Mouse (Mus musculus) intestine, embryonic 14.5 days (tissue): ENCODE measurements around the gene Vmn1r183. TPM values are rescaled to one million over a fixed set of nuclear protein-coding genes. Genes with fewer than 3 reads are reported as not detected.
"Not testable (repeated sequence)": the region's sequence is repeated elsewhere in the genome, so short reads cannot be mapped to it uniquely, and the experiment has no call there.

Experiments
- ATAC-seq: fragments of 200-750 bp; cut with Nextera tagmentation; replicated peaks from 2 replicates; pipeline ENCODE4 v1.8.0; 2017; ENCODE audit warnings: low read depth, moderate number of reproducible peaks, moderate TSS enrichment, moderate library complexity; ENCODE audit not compliant: low FRiP score, low TSS enrichment
- DNase-seq: peaks from one replicate; pipeline ENCODE4 v3.0.0-alpha.2; 2018; ENCODE audit warnings: low spot score
- H3K27ac ChIP-seq: fragments of 300-500 bp; sonication (generic); 2 replicates; pipeline ENCODE4 v1.5.1; 2014; ENCODE audit warnings: low read depth, mild to moderate bottlenecking, control low read depth
- H3K27me3 ChIP-seq: fragments of 300-500 bp; sonication (generic); replicated peaks from 2 replicates; pipeline ENCODE4 v1.6.1; 2014; ENCODE audit warnings: low read length, control low read depth; ENCODE audit not compliant: control insufficient read depth, insufficient read depth
- H3K36me3 ChIP-seq: fragments of 300-500 bp; sonication (generic); 2 replicates; pipeline ENCODE4 v1.6.1; 2014; ENCODE audit warnings: low read length, control low read depth; ENCODE audit not compliant: control insufficient read depth, insufficient read depth
- H3K4me1 ChIP-seq: fragments of 300-500 bp; sonication (generic); replicated peaks from 2 replicates; pipeline ENCODE4 v1.6.1; 2014; ENCODE audit warnings: low read length, control low read depth, mixed read lengths; ENCODE audit not compliant: control insufficient read depth, insufficient read depth
- H3K4me2 ChIP-seq: fragments of 300-500 bp; sonication (generic); 2 replicates; pipeline ENCODE4 v1.6.1; 2014; ENCODE audit warnings: low read length
- H3K4me3 ChIP-seq: fragments of 300-500 bp; sonication (generic); 2 replicates; pipeline ENCODE4 v1.5.1; 2014; ENCODE audit warnings: low read depth, low read length, control low read depth, mixed read lengths
- H3K9ac ChIP-seq: fragments of 300-500 bp; sonication (generic); 2 replicates; pipeline ENCODE4 v1.6.1; 2014; ENCODE audit warnings: mild to moderate bottlenecking, low read length
- H3K9me3 ChIP-seq: fragments of 300-500 bp; sonication (generic); 2 replicates; pipeline ENCODE4 v1.6.1; 2016; ENCODE audit warnings: low read length, control low read depth; ENCODE audit not compliant: control insufficient read depth
- WGBS: fragments of 180-500 bp; shearing (Covaris S2); extraction: QIAGEN DNeasy Blood & Tissue Kit; methylation state at CpG from one replicate; pipeline ENCODE4 v1.1.7; 2014; 5-methylcytosine and 5-hydroxymethylcytosine counted together
- polyA plus RNA-seq: library from polyadenylated mRNA; unstranded; fragments of >200 nt; fragmentation: Nextera tagmentation; extraction: Ambion mirVana; gene quantifications from 2 replicates; pipeline ENCODE4 v1.2.1, GENCODE M21; 2014

The Vmn1r183 gene
- polyA plus RNA-seq: 0.07 TPM in 1 of 2 replicates, not detected in the other

GRCm38 (mm10) chr7:24052660-24053304, at the start of gene Vmn1r183:
Vmn1r183 (plus strand) TSS chr7:24053254.
- 76% methylated on average over 4 of the region's 4 CpGs for WGBS
- no peak within 1 kb of the TSS for H3K27ac ChIP-seq
- no peak for ATAC-seq
- no peaks in the 10 kb centered on the region for H3K36me3 ChIP-seq
- no peaks in the 10 kb centered on the region for H3K4me1 ChIP-seq
- H3K27me3 ChIP-seq: no peaks in the 10 kb centered on the region
- no peak within 1 kb of the TSS for H3K4me3 ChIP-seq
- no peak within 1 kb of the TSS for H3K4me2 ChIP-seq
- DNase-seq: no peak
- no peak within 1 kb of the TSS for H3K9ac ChIP-seq
- H3K9me3 ChIP-seq: no peaks in the 10 kb centered on the region

DNA sequence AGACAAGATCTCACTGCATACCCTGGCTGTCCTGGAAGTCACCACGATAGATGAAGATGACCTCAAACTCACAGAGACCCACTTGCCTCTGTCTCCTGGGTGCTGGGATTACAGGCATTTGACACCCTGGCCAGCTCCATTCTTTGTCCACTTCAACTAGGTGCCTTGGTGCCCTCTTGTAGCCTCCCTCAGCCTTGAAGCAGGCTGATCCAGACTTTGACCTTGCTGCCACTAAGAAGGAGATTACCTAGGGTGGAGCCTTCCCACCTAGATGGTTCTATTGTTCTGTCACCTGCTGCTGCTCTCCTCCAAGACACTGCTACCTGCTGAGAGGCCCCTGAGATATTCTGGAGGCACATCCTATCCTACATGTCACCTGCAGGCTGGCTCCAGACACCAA, 21.4 kb downstream of the Vmn1r183 start:
- WGBS: 55% methylated on average over 1 of the region's 1 CpGs
- H3K36me3 ChIP-seq, ATAC-seq, DNase-seq, H3K9me3 ChIP-seq, H3K4me1 ChIP-seq, H3K27ac ChIP-seq, H3K27me3 ChIP-seq, H3K4me2 ChIP-seq, H3K9ac ChIP-seq, H3K4me3 ChIP-seq: not testable (repeated sequence)

DNA sequence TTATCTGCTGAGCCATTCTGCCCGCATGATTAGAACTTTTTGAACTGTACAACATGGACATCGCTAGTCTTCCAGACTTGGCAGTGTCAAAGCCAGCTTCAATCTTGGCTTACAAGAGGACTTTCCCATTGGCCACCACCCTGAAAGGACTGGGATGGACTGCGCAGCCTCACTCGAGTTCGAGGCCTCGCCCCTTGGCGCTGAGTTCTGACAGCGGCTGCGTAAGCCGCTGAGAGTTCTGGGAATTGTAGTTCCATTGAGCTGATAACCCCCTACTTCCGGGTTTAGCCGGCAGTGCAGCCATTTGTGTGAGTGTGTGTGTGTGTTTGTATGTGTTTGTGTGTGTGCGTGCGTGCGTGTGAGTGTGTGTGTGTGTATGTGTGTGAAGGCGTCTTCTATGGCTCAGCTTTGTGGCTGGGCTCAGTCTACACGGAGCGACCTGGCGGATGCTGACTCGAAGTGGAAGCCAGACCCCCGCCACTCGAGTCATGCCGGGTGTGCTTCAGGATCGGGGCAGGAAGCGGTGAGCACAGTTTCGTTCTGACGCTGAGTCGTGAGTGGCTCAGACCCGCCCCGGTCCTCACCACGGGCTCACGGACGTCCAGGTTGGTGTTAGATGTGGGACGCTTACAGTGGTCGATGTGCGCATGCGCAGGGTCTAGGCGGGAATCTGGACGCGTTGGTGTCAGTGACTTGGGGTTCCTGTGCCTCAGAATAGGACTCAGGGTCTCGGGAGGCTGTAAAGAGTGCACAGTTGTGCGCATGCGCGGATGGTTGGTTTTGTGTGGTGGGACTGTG, 28.8 kb downstream of the Vmn1r183 start, which contains the start of gene Zfp180:
Gene Zfp180 (plus strand): TSS at position 291 of the 798 bp plus-strand sequence.
- ATAC-seq: peak; percentile 96
- no peaks in the 10 kb centered on the region for H3K27me3 ChIP-seq
- WGBS: 20% methylated on average over 44 of the region's 44 CpGs
- H3K4me3 ChIP-seq: peak within 1 kb of the TSS; percentile 86
- H3K4me2 ChIP-seq: peak within 1 kb of the TSS; percentile 85
- peaks cover 10% of the 10 kb centered on the region; the same call in 1 of the 2 replicates for H3K4me1 ChIP-seq
- H3K27ac ChIP-seq: peak within 1 kb of the TSS; percentile 86
- DNase-seq: peak; percentile 96
- H3K9ac ChIP-seq: peak within 1 kb of the TSS; percentile 69
- peaks cover 4% of the 10 kb centered on the region; the same call in 1 of the 2 replicates for H3K9me3 ChIP-seq
- peaks cover 11% of the 10 kb centered on the region for H3K36me3 ChIP-seq

DNA sequence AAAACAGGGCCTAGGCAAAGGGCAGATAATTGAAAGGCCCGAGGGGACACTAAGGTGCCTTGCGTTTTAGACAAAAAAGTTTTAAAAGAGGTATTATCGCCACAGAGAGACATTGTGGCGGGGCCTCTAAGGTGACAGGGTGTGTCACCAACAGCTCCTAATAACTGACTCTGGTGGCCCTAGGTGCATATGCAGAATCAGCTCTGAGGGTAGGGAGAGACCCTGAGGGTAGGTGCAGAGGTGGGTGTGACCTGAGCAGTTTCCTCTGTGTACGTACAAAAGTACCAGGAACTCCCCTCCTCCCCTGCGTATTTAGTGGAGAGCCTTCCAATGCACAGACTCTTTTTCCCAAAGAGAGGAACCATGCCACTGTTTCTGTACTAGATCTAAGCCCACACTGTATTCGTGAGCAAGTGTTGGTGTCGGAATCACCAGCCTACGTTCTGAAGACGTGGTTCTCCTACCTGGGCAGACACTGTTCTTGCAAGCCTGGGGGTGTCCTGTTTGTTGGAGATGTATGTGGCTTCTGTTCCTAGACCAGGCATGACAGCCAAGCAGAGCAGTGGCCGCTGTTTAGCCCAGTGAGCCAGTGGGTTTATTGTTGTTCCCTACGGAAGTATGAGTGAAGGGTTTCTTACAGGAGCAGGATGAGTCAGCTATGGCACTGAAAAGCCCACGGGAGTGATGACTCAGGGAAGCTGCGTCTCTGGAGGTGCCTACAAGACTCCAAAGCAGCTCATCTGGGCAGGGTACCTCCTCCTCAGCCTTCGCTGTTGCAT, 29.6 kb downstream of the Vmn1r183 start:
- peaks cover 4% of the 10 kb centered on the region; the same call in 1 of the 2 replicates for H3K9me3 ChIP-seq
- ATAC-seq (peak; percentile 23; the same call in 1 of the 2 replicates), DNase-seq (no peak)
- H3K9ac ChIP-seq: peak overlapping the region; percentile 69
- H3K36me3 ChIP-seq: peaks cover 11% of the 10 kb centered on the region
- H3K4me3 ChIP-seq: peak overlapping the region; percentile 86
- no peaks in the 10 kb centered on the region for H3K27me3 ChIP-seq
- H3K4me1 ChIP-seq: peaks cover 10% of the 10 kb centered on the region; the same call in 1 of the 2 replicates
- 48% methylated on average over 15 of the region's 15 CpGs for WGBS
- peak overlapping the region; percentile 86 for H3K27ac ChIP-seq
- H3K4me2 ChIP-seq: peak overlapping the region; percentile 85

DNA sequence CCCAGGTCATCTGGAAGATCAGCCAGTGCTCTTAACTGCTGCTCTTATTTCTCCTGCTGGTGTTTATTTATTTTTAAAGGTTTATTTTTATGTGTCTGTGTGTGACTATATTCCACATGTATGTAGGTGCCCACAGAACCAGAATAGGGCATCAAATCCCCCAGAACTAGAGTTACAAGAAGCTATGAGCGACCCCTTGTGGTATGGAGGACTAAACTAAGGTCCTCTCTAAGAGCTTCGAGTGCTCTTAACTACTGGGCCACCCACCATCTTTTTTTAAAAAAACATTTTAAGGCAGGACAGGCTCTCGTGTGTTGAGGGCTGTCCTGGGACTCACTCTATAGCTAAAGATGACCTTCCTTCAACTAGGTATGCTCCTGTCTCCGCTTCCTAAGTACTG, 33.8 kb downstream of the Vmn1r183 start:
- no peaks in the 10 kb centered on the region for H3K27me3 ChIP-seq
- H3K9ac ChIP-seq: no peak overlapping the region
- H3K36me3 ChIP-seq: peaks cover 11% of the 10 kb centered on the region
- peaks cover 3% of the 10 kb centered on the region; the same call in 1 of the 2 replicates for H3K9me3 ChIP-seq
- H3K27ac ChIP-seq: no peak overlapping the region
- 97% methylated on average over 4 of the region's 4 CpGs for WGBS
- peaks cover 10% of the 10 kb centered on the region; the same call in 1 of the 2 replicates for H3K4me1 ChIP-seq
- H3K4me3 ChIP-seq: no peak overlapping the region
- no peak overlapping the region for H3K4me2 ChIP-seq
- ATAC-seq: no peak
- peak; percentile 12 for DNase-seq

DNA sequence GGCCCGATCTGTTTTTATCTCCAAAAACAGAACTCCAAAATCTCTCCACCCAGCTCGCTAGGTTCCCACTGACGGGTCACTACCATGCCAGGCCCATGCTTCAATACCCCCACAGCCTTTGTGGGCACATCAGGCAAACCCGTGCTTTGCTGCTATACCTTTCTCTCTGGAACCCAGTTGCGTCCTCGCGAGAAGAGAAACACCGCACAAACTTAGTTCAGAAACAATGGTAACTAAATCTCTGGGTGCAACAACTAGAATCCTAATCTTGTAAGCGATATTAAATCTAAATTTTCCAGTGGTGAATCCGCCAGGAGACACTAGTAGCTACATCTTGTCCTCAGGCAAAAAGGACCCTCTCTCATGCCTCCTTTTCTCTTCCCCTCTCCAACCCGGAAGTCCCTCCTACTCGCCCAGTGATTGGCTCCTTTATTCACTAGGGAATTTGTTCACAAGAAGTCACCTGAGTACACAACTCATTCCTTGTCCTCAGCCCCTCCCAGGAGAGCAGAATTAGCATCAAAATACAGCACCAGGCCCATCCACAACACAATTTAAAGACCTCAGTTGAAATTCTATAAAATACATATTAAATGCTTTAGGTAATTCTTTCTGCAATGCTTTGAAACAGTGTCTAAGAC, 34.6 kb downstream of the Vmn1r183 start:
- no peak overlapping the region for H3K27ac ChIP-seq
- no peaks in the 10 kb centered on the region for H3K27me3 ChIP-seq
- H3K9ac ChIP-seq: no peak overlapping the region
- H3K4me2 ChIP-seq: no peak overlapping the region
- DNase-seq (peak; percentile 10), ATAC-seq (no peak)
- WGBS: 97% methylated on average over 12 of the region's 12 CpGs
- peaks cover 11% of the 10 kb centered on the region for H3K36me3 ChIP-seq
- no peak overlapping the region for H3K4me3 ChIP-seq
- peaks cover 7% of the 10 kb centered on the region; the same call in 1 of the 2 replicates for H3K4me1 ChIP-seq
- H3K9me3 ChIP-seq: no peaks in the 10 kb centered on the region

GRCm38 (mm10) chr7:24104403-24104802, 51.3 kb downstream of the Vmn1r183 start:
- WGBS: 94% methylated on average over 9 of the region's 9 CpGs
- Histone ChIP-seq H3K27ac (no peak overlapping the region), H3K4me1 (no peaks in the 10 kb centered on the region), H3K9me3 (peaks cover 74% of the 10 kb centered on the region), H3K9ac (no peak overlapping the region), H3K36me3 (peaks cover 92% of the 10 kb centered on the region), H3K4me3 (no peak overlapping the region), H3K27me3 (no peaks in the 10 kb centered on the region), H3K4me2 (no peak overlapping the region)
- no peak for DNase-seq
- no peak for ATAC-seq
